Mouse (Mus musculus): Measurements from ENCODE around the gene Traf3.
A peak's percentile ranks its signal among the peaks of the same experiment; 100 is the strongest.

Gene Traf3

DNA sequence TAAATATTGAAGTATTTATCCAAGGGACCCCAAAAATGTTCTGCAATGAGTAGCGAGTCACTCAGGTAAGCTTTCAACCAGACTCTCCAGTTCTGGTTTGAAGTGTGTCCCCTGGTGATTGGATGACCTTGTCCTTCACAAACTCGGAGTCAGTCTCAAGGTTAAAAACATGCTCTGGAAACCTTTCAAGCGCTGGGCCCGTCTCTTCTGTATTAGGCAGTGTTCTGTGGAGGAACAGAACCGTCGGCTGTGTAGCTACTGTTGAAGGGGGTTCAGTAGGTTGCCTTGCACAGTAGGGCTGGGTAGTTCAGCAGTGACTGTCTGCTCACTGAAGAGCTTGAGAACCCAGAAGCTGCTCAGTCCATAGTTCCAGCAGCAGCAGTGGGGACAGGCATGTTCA lies 11.5 kb upstream of the Traf3 start:
- DNase-seq, result no peak

GRCm38 (mm10) chr12:111155756-111156155 lies 10.4 kb upstream of the Traf3 start:
- no peak for DNase-seq

DNA sequence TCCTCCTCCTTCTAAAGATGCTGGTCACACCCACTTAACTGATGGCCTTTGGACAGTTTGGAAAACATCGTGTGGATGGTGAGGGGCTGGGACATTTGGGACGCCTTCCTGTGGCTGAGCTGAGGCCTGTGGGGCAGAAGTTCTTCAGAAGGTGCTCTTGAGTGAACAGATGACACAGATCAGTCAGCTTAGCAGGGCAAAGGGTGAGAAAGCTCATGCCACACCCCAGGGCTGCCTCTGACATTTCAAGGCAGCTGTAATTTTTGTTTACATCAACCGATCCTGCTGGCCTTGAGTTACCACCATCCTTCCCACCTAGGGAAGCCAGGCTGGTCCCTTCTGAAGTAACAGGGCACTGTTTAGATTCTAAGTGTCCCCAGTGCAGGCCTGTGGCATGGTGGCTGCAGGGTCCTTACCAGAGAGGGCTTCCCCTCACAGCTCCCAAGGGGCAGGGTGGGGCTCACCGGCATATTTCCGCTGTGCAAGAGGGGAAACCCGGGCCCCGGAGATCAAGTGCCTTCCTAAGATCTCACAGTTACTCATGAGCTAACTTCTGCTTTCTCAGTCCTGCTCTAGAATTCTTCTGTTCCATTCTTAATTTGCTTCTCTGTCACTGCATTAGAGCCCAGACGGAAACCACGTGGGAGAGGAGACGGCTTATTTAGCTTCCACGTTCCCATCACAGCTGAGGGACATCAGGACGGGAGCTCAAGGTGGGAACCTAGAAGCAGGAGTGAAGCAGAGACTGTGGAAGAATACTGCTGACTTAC lies 6.3 kb upstream of the Traf3 start:
- peak; percentile 99 for DNase-seq

DNA sequence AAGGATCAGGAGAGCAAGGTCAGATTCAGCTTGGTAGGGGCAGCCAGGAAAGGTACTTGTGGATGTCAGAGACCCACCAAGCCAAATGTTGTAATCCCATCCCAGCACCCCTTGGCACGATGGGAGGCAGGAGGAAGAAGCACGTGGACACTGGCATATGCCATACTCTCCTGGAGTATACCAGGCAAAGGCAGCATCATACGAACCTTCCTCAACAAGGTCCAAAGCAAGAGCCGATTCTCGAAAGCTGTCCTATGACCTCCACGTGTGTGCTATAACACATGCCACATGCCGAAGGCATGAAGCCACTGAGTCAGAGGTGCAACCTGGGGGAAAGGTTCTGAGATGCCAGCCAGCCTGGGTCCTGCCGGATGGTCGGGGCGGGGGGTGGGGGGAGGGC lies 5.3 kb upstream of the Traf3 start:
- DNase-seq, result peak in 1 of 2 experiments; percentile 16

DNA sequence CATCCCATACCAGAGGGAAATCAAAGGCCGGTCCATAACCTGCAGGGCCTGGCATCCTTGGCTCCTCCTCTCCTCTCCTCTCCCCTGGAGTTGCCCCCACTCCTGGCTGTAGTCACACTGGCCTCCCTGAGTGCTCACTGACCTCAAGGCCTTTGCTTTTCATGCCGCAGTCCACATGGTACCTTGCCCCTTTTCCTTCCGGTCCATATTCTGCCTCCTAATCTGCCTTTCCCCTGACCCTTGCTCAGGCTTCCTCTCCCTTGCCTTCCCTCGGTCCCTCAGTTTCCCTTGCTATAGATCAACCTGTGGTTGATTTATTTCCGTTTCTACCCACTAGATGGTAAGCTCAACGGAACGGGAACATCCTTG lies 4.2 kb upstream of the Traf3 start:
- DNase-seq, result no peak

DNA sequence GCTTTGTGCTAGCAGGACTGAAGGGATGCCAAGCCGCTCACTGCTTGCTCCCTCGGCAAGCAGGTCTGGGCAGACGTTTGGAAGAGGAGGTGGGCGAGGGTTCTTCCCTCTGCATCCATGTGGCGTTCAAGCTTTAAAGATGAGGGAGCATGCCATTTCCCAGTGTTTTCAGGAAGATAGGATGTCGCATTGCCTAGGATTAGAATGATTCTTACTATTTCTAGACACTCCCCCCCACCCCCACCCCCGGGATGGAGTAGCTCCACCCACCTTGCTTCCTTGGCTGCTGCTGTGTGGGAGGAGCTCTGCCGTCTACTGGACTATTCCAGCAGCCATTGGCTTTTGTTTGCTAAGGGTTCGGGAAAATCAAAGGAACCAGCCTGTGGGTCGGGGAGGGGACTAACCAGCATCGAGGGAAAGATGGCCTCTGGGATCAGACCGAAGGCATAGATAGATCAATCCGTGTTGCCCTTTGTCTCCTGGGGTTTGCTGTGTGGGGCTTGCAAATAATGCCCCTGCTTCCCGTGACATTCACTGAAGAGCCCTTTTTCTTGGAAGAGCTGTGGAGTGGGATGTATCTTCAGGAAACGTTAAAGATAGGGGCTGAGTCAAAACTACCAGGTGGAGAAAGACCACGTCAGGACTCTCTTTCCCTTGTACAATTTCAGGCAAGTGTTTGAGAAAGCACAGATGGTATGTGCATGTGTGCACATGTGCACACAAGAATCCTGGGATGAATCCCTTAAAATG lies 3.7 kb upstream of the Traf3 start:
- DNase-seq, result no peak

- DNase-seq, result peak; percentile 85 to 88
Observed at GRCm38 (mm10) chr12:111164310-111164751, 1.8 kb upstream of the Traf3 start.

DNA sequence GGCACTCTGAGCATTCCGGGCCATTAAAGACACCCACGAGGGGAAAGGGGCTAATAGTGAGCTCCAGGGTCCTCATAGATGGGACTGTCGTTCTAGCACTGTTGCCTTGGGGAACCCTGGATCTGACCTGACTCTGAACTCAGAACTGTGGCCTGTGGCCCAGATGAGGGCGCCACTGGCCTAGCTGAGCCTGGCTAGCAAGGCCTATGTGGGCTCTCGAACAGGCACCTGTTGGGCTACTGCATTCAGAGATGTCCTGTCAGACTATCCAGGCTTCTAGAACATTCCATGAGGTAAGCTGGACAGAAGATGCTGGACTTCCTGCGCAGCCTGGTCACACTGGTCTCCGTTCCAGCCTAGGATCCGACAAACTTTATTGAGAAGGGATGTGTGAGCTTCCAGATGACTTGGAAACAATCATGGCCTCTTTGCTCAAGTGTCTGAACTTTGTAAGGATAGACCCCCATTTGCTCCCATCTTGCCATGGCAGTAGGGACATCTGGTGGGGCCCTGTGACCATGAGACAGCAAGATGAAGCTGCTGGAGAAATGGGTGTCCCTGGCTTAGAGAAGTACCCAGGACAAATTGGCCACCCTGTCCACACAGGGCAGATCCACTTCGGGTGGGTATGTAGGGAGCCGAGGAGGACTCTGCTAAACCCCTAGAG lies 891 bp upstream of the Traf3 start:
- DNase-seq, result peak; percentile 76 to 77

DNA sequence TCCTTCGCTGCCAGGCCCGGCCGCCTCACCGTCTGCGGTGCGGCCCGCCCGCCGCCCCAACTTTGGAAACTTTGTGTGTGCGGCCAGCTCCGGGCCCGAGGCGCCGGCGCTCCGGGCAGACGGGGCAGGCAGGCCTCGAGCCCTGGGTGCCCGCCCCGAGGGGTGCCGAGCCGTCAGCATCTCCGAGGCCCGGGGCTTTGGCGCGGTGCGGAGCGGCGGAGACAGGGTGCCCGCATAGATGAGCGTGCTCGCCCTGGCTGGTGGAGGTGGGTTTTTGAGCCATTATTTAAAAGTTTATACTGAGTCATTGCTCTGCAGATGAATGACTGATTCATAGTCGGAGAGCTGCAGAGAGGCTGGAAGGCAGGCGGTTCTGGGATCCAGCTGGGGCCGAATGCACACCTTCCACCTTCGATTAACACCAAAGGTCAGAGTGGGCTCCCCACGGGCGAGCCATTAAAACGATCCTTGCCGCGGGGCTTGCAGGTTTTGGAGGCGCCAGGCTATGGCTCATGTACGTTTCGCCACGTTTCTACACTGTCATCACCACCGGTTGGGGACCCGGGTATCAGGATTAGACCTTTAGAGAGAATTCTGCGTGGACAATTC lies 615 bp downstream of the Traf3 start:
- peak in 1 of 2 experiments; percentile 57 for DNase-seq

DNA sequence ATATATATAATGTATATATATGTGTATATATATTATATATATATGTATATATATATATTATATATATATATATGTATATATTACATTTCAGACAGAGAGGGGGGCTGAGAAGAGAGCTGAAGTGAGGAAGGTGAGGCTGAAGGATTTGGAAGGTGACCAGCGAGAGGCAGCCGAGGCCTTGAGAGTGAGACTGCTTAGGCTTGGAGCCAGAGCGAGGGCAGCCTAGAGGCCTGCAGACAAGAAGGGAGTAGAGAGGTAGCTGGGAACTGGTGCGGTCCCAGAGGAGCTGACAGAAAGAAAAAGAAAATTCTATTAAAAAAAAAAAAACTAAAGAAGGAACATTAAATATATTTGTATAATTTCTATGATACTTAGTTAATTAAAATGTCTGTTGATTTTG lies 2.7 kb downstream of the Traf3 start:
- DNase-seq, result no peak

GRCm38 (mm10) chr12:111178772-111179171 lies 12.6 kb downstream of the Traf3 start:
- no peak for DNase-seq

DNA sequence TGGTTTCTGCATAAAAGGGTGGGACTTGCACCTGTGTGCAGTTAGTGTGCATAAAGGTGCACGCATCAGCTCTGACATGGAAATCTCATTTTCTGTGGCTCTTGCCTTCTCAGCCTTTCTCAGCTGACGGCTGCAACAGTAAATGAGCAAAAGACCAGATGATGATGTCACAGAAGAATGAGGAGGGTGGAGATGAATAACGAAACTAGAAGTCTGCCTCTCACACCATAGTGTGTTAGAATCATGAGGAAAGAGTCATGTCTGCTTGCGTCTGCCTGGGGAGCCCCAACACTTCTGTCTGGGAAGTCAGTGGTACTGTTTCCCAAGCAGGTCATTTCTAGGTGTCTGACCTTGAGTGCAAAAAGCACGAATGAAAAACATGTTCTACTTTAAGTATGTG lies 15.7 kb downstream of the Traf3 start:
- DNase-seq, result no peak

DNA sequence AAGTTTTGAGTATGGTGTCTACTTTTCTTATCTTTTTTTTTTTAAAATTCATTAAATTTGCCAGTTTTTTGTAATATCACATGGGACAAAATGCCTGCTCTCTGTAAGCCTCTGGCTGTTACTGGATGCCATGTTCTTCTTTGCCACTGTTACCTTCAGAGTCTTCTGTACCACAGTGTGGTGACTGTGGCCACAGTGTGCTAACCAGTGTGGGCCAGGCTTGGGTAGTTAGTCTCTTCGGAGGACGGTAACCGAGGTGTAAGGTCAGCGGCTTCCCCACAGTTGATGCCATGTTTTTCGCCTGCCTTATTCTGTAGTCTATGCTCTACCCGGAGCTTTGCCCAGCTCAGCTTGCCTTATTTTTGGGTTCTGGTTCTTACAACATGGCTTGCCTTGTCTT lies 16.2 kb downstream of the Traf3 start:
- no peak for DNase-seq

DNA sequence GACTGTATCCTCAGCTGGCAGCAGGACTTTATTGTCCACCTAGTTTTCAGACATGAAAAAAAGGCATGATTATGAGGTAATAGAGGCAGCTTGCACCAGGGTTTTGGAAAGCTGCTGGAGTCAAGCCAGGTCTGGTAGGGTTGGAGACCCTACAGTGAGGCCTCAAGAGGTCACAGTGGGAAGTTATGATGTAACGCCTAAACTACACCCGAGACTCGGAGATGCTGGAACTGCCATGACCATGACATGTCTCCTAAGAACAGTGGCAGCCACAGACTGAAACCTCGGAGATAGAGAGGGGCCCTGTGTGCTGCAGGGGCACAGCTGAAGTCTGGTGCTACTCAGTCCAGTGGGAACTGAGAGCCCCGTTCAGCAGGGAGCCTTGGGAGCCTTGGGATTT lies 18.3 kb downstream of the Traf3 start, which contains the start of gene 4930595D18Rik:
Gene 4930595D18Rik, minus strand, starts transcription at position 16 of the 400 bp plus-strand sequence.
- no peak for DNase-seq

DNA sequence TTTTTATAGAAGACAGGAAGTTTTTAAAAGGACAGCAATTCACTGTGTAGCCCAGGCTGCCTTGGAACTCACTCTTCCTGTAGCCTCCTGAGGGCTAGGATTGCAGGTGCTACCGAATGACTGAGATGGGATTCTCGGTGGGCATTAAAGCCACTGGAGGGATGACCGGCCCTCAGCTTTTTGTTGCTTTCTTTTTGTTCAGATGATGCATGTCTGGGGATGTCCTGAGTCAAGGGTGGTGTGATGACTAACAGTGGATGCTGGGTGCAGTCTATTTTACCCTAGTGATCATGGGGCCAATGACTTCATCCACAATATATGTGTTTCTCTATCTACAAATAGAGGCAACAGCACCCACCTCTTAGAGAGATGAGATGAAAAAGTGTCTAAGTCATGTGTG lies 20.8 kb downstream of the Traf3 start:
- no peak for DNase-seq

- no peak for DNase-seq
Observed at GRCm38 (mm10) chr12:111188295-111188694, 22.1 kb downstream of the Traf3 start.

DNA sequence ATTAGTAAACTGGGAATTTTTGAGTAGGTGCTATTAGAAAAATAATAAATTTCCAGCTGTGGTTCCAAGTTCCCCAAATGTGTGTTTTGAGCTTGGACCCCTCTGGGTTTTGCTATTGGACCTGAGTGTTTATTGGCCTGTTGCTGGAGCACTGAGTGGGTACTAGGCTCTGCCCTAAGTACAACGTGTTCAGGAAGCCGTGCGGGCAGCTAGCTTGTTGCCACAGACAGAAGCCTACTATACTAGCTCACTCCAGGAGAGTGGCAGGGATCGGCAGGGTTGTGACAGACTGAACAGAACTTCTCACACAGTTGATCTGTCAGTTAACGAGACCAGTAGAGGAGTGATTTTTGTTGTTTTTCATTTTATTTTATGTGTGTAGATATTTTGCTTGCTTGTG lies 24.2 kb downstream of the Traf3 start:
- DNase-seq, result no peak

DNA sequence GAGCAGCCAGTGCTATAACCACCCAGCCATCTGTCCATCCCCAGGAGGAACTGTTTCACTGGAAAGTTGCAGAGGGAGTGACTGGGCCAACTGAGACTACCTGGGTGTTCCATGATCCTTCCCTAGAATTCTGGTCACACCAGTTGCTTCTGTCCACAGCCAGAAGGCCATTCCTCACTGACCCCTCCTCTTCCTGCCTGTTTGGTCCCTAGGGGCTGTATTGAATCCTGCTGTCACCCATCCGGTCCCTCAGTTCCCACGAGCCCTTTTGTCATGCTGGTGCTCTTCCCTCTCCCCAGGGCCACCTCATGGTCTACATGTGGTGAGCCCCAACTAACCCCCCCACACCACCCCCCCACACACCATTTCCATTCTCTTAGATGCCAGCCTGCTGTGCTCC lies 24.7 kb downstream of the Traf3 start:
- no peak for DNase-seq

GRCm38 (mm10) chr12:111192777-111193176 lies 26.6 kb downstream of the Traf3 start:
- DNase-seq, result no peak

- no peak for DNase-seq
Observed at GRCm38 (mm10) chr12:111193331-111193730, 27.2 kb downstream of the Traf3 start.

DNA sequence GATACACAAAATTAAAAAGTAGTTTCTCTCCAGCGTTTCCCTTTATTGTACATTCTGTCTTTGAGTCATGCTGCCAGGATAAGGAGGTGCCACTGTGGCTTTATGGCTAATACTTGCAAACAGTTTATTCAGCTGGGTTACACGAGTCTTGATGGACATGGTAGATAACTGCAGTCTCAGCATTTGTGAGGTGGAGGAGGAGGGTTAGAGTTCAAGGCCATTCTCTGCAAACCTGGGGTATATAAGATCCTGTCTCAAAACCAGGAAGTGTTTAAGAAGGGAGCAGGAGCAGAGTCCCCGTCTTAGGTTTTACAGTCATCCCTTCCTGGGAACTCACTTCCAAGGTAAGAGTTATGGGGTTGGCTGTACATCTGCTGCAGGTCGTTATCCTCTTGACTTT lies 30.4 kb downstream of the Traf3 start:
- no peak for DNase-seq

GRCm38 (mm10) chr12:111203076-111203475 lies 36.9 kb downstream of the Traf3 start:
- no peak for DNase-seq

DNA sequence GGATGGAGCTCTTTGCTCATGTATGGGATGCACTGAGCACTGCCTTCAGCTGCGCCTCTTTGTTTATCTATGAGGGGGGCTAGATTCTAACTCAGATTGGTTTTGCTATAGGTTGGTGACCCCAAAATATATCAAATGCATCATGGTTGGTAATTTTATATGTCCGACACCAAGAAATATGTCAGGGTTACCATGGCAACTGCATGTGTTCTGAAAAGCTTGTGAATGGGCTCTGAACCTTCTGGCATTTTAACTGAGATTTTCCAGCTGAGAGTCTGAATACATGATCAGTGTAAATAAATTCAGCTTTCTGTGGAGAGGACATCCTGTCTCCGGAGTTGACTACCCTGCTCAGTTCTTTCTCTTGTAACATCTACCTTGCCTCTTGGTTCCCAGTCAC lies 37.8 kb downstream of the Traf3 start:
- DNase-seq, result no peak
